Mouse (Mus musculus) ovary, postnatal 10 days (tissue): ENCODE measurements around the gene Nuak1.

Experiments
- DNase-seq: peaks from one replicate; pipeline ENCODE4 v3.0.0; 2022; ENCODE audit warnings: low spot score

The Nuak1 gene

DNA sequence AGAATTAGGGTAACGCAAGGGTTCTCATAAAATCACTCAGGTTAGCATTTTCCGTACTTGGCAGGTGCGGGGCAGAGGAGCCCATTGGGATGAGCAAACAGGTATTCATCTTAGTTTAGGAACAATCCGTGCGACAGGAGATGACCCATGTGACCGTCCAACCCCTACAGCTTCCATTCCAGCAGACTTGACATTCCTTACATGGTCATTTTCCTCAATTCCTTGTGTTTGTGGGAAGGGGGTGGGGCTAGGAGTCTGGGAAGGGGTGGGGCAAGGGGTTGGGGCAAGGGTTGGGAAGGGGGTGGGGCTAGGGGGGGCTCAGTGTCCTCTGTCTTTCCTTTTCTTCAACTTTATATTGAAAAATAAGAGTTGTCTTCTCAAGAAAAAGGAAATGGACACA is 6.3 kb upstream of the Nuak1 start:
- no peak for DNase-seq

DNA sequence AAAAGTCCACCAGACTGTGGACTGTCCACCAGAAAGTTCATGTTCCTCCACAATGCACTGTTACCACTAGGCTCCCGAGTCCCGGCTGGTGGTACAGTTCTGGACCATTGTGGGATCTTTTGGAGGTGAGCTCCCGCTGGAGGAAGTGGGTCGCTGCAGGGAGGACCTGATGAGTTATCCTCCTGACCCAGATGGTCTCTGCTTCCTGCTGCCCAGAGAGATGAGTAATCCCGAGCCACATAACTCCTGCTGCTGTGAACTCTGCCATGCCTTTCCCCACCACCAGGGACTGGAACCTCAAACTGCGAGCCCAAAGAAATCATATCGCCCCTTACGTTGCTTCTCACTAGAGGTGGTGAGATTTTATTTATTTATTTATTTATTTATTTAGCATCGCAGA is 4.0 kb upstream of the Nuak1 start:
- no peak for DNase-seq

DNA sequence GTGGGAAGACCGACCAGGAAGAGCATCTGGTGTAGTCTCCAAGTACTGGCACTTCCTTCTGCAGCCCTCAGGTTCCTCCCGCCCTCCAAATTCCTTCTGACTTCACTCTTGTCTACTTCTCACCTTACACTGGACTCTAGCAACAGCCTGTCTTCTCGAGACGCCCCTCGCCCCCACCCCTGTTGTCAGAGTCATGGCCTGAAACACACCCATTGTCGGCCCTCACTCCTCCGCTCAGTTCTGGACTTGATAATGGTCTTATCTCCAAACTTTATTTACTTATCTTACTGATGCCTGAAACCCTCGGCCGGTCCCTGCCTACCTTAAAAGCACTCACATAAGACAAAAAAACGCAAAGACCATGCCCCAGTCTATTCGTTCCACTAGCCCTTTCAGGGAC is 1.4 kb upstream of the Nuak1 start:
- no peak for DNase-seq

DNA sequence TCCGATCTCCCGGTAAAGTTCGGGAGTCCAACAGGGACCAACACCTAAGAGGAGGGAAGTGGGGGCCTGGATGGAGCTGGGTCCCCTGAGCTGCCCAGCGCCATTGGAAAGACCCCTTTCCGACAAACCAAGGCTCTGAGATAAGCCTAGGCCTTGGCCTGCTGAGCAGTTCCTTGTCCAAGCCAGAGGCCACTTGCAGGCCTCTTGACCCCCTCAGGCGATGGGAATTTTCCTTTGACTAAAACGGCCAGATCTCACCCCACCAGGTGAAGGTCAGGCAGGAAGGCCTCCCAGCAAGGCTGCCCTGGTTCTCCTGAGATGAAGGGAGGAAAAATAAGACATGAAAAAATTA is 1.0 kb upstream of the Nuak1 start:
- no peak for DNase-seq

DNA sequence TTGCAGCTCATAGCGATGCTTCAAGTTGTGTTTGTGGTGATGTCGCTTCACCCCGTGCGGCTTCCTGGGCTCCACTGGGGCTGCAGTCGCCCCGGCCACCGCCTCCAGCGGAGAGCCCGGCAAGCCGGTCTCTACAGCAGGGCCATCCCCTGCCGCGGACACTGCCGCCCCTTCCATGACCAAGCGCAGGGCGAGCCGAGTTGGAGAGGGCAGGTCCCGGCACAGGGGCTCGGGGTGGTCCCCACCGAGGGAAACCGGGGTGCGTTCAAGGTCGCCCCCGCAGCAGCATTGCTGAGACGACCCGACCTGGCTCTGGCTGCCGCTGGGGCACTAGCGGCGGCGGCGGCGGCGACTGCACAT is 236 bp downstream of the Nuak1 start:
- DNase-seq = peak; percentile 58

DNA sequence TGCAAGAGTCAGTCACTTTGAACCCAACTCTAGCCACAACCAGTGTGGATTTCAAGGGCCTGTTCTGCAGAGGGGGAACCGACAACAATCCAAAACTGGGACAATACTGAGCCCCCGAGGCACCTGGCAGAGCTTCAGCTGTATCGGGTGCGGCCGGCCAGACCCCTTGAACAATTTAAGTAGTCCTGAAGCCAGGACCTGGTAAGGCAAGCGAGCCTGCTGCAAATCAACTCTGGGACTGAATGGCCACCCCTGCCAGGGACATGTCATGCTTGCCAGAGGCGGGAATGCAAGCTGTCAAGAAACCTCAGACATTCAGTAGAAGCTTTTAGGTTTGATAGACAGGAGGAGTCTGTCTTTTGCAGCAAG is 1.2 kb downstream of the Nuak1 start:
- DNase-seq = no peak

DNA sequence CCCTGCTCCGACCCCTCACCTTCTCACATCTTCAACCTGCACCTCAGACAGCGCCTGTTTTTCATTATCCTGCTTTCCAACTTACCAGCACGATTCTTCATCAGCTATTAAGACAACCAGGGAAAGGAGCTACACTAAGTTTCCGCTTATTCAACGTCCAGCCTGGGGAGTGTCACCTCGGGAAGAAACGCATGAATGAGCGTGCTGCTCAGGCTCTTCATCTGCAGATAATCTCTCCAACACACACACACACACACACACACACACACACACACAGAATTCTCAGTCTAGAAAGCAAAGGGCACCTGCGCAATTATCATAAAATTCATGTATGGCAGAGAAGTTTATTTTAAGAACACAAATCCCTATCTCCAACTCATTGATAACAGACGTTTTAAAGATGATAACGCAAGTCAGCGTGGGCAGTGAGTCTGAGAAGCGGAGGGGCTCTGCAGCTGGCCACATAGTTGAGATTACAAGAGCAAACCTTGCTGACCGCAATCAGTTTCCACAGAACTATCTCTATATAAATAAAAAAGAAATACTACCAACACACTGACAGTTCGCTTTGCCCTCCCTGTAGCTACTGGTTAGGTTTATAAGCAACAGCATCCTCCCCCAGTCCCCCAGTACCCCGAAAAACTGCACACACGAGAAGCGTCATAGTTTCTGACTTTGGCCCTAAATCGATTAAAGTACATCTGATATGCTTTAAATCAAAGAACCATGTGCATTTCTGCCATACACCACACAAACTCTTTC is 1.8 kb downstream of the Nuak1 start:
- no peak for DNase-seq

DNA sequence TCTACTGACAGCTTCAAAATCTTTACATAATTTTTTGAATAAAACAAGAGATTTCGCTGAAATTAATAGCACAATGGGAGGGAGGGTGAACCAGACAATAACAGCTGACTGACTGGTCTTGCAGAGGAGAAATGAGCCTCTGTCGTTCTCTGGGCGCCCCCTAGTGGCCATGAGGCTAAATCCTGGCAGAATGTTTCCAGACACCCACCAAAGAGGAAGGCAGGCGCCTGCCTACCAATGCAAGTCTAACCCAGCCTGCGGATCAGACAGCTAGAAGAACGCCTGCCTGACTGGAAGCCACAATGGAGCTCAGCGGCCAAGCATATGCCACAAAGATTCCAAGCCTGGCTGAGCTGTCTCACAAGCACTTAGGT is 2.4 kb downstream of the Nuak1 start:
- peak; percentile 96 for DNase-seq

DNA sequence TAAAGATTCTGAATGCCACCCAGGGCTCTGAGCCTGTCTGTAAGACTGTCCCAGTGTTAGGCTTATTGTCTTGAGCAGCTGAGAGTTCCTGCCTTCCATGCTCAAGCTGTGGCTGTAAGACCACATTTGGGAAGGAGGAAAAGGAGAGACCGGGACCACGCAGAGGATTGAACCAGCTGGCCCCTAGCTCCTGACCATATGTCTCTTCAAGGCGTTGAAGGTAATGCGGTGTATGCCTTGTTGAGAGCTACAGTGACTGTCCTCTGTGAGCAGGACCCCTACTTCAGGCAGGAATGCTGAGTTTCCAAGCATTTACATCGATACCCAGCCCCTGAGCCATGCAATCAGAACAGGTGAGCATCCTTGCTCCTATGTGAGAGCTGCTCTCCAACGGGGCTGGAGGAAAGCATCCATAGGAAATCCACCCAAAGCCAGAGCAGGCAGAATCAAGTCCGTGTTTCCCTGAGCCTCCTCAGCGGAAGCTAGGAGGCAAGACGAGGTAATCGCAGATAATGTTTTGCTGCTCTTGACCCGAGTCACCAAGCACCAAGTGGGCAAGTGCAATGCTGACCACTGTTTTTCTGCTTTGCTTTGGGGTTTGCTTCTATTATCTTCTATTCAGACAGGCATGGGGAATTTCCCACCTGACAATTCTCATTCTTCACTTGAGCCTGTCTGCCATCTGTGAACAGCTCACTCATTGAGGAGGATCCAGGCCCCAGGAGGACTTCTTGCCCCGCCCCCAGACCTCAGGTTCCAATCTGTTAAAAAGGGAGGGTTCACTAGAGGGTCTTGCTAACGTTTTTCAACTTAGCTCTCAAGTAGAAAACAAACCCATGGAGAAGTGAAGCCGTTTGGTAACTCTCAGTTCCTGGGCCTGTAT is 3.0 kb downstream of the Nuak1 start:
- no peak for DNase-seq

DNA sequence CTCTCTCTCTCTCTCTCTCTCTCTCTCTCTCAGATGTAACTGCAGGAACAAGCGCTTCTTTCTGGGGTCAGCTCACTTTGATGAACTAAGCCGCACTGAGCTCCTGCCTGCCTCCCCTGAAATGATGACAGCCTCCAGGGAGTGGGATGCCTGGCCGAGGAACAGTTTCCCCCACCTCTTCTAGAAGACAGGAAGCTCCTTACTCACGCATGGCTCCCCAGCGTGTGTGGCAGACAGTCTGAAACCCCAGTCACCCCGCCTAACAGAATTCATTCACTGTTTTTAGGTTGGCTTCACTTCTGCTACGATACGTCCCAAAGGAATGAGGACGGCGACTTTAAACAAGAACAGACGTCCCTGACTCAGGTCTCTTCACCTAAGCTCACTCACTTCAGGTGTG is 4.5 kb downstream of the Nuak1 start:
- DNase-seq = no peak

DNA sequence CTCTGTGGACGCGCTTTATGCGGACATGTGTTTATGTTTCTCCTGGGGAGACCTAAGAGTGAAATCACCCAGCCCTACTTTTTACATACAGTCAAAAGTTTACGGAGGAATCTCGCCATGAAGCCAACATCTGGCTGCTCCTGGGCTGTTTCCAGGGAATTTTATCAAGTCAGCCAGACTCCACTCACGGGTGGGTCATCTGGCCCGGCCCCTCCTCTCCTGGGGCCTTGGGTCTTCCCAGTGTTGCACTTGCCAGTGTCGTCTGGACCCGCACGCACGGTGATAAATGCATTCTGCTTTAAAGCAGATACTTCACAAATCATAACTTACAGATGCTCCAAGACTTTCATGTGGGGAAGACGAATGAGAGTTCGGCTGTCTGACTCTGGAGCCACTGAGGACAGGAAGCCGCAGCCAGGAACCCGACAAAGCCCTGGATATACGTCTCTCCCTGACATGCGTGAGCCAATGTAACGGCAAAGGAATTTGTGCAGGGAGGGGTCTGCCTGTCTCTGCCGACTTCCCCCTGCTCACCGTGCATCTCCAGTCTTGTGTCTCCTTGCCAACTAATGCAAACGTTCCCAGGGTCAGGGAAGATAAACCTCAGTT is 7.1 kb downstream of the Nuak1 start:
- no peak for DNase-seq

DNA sequence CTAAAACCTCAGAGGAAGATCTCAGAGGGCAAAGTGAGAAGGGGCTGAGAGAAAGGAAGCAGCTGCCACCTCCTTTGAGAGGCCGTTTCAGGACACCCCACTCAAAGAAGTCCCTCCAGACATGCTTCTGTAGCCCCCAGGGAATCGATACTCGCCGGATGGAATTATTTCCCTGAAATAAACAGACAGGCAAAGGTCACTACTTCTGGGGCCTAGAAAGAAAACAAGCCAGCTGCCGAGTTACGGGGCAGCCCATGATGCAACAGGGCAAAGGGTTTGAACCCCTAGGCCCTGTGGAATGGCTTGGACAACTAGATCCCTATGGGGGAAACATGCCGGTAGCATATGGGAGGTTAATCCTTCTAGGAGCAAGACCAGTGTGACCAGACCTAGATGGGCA is 16.0 kb downstream of the Nuak1 start:
- DNase-seq = no peak

DNA sequence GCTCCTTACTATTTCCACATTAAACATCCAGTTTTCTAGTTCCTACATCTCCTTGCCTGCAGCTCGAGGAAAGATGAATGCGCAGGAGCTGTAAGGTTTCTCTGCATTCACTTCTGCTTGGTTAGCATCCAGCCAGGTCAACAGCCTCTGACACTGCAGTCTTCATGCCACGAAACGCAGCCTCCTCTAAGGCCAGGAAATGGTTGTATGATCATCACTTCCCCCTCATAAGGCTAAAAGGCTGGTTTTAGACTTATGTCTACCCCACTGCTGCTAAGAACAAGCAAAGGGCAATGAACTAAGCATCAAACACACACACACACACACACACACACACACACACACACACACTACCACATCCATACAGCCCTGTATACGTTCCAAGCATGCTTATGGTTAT is 16.5 kb downstream of the Nuak1 start:
- no peak for DNase-seq

DNA sequence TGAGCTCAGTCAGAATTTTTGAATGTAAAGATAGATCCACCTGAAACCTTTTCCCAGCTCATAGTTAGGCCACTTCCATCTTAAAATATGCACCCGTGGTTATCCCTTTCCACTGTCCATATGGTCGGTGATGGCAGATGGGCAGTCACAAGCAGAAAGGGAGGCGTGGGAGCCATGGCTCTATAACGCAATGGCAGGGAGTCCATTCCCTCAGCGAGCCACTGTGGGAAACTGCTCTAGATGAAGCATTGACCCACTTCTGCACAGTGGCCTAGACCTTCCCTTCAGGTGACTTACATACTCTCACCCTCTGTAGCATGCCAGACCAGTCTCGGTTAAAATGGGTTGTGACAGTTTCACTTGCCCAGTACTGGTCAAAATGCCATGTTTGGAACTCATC is 19.8 kb downstream of the Nuak1 start:
- no peak for DNase-seq

DNA sequence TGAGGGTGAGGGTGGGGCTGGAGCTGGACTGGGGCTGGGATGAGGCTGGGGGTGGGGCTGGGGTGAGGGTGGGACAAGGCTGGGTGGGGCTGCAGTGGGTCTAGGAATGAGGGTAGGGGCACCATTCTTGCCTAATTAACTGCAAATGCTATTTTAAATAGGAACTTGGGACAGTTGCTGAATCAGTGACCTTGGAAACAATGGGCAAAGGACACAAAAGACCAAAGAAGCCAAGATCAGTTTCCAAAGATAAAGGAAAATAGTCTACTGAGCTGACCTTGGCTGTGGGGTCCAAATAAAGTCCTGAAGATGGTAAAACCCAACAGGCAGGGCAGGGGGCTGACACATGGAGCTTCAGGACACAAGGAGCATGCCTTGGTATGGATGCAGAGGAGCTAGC is 22.0 kb downstream of the Nuak1 start:
- DNase-seq = no peak

DNA sequence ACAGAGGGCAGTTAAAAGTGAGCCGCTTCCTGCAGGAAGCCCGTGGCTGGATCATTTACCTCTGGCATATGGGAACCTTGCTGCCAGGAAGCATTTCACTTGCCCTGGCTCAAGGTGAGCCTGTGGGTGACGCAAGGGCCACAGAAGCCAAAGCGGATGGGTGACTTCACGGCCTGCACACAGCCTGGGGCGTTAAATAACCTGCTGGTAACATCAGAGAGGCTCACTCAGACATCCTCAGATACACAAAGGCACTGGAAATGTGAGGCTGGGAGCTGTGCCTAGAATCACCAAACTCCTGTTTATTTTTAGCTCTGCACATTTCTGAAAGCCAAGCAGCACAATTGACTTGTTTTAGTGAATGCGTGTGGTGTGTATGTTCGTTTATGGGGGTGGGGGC is 23.6 kb downstream of the Nuak1 start:
- DNase-seq = no peak

DNA sequence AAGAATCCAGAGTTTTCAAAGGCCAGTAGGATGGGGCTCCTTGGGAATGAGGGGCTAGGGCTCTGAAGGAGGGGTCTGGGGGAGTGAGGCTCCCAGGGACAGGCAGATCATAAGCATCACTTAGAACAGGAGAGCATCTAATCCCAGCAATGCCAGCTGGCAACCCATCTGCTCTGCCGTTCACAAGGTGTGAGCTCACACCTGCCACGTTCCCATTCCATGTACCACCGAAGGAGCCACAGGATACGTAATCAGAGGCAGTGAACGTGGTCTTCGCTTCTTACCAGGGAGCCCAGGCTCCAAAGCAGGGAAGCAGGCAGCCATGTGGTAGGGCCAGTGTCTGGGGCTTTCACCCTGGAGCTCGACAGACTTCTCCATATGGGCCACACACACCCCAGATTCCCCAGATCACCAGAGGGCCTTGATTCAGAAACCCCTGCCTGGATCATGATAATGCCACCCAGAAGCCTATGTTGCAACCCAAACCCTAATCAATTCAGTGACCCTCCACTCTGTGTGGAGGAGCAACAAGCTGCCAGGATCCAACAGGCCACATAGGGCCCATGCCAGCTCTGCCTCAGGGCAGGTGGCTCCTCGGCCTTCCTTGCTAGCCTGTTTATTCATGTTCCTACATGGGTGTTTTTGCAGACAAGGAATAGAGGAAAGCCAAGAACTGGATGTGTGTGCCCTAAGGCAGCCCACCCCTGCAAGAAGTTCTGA is 25.3 kb downstream of the Nuak1 start:
- no peak for DNase-seq

DNA sequence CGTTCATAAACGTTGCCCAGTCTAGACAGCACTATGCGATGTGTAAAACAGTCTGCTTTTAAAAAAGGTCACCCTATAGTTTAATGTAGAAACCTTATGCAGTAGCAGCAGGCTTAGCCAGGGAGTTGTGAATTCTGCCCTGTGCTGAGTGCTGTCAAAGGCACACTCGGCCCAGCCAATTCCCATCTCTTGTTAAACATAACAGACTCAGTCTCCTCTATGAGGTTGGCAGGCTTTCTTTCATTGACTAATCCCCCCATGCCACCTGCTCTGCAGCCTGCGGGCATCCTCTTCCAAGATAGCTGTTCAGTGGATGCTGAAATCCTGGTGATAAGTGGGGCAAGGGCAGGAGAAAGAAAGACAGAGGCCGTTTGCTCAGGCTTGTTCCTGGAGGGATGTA is 27.1 kb downstream of the Nuak1 start:
- DNase-seq = no peak

DNA sequence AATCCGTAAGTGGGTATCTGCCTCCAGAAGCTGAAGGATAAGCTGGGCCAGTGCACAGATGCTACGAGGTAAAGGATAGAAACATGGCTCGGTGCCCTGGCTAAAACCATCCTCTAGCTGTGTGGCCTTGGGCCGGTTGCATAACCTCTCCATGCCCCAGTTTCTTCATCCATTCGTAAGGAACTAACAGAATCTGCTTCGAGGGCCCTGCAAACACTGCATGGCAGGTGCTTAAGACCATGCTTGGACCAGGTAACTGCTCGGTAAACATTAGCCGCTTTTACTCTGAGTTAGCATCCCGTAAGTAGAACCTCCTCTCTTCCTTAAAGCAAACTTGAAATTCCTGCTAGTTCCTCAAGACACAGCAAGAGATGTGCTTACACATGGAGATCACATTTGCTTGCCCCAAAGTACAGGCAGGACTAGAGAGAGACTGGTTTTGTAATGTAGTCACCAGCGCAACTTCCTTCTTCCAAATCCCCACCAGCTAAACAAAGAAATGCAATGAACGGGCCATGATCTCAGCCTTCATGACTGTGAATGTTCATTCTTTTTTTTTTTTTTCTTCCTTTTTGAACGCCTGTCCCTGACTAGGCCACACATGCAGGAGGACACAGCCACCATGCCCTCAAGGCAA is 28.0 kb downstream of the Nuak1 start:
- DNase-seq = no peak

DNA sequence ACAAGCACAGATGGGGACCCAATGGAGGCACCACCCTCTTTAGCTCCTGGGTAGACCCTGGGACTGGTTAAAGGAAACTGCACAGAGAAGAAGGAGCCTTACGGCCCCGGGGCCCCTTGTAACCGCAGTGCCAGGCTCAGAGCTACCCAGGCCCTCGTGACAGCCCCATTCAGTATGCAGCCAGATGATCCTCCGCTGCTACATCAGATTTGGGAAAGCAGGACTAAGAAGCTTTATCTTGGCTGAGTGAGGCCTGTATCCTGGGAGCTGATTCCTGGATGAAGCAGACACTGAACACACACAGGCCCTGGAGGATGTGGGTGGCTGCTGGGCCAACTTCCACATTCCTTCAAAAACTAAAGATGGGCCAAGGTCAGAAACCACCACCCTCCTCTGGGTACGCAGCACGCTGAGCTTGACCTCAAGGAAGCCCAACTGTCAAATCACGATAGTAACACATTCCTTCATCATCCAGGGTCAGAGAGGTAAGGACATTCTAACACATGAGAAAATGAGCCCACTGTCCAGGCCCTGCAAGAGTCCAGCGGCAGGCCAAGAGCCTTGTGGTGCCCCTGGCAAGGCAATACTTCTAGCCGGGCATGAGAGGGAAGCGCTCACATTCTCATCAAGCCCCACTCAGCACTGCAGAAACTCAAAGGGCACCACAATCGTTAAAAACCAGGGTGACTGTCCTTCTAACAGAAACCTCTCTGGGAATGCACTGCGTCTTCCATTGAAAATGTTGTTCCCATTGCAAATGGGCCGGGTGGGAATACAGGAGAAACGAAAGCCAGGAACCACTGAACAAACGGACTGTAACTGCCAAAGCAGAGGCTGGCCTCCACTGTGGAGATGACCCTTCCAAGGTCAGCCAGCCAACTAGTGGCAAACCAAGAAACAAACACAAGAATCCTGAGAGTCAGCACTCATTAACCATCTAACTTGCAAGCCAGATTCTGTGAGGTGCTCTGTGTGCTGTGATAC is 29.0 kb downstream of the Nuak1 start:
- no peak for DNase-seq
